Mouse (Mus musculus): ENCODE data around the gene Hist1h3g. TPM values are rescaled to one million over a fixed set of nuclear protein-coding genes. Genes with fewer than 3 reads are reported as not detected.
"Not testable (repeated sequence)": the region's sequence is repeated elsewhere in the genome, so short reads cannot be mapped to it uniquely, and the experiment has no call there.

The Hist1h3g gene
- total and polyA plus RNA-seq, 2 experiments from 2014 or later: 1.4 to 544 TPM

GRCm38 (mm10) chr13:23552962-23553361 lies 17.7 kb downstream of the Hist1h3g start, which contains the start of gene Hist1h1d:
Gene Hist1h1d (plus strand): TSS chr13:23553262.
- H3K4me2 ChIP-seq (ENCODE audit: low read depth, low read length): no peak within 1 kb of the TSS
- no peak for TF ChIP-seq CTCF (IDR thresholded peaks at IDR 0.05; ENCODE audit: low read depth)

GRCm38 (mm10) chr13:23554393-23554792 lies 19.2 kb downstream of the Hist1h3g start:
- WGBS: 19% methylated on average over 9 of the region's 9 CpGs
- ATAC-seq (no peak), DNase-seq (ENCODE audit: low spot score) (no peak)
- Histone ChIP-seq H3K27me3 (ENCODE audit: insufficient read depth, low read length) (no peaks in the 10 kb centered on the region), H3K9me3 (ENCODE audit: low read length) (no peaks in the 10 kb centered on the region), H3K4me3 (ENCODE audit: low read length) (peak overlapping the region; percentile 47), H3K36me3 (ENCODE audit: insufficient read depth, low read length) (no peaks in the 10 kb centered on the region), H3K27ac (peak overlapping the region; percentile 76), H3K4me1 (ENCODE audit: insufficient read depth, low read length) (peaks cover 7% of the 10 kb centered on the region), H3K4me2 (ENCODE audit: low read depth, low read length) (peak overlapping the region; percentile 81), H3K9ac (replicated peaks; ENCODE audit: low read length) (peak overlapping the region; percentile 35)
- no peak for TF ChIP-seq CTCF (IDR thresholded peaks at IDR 0.05; ENCODE audit: low read depth)

More at GRCm38 (mm10) chr13:23552962-23553361, 17.7 kb downstream of the Hist1h3g start, which contains the start of gene Hist1h1d:
- H3K27ac ChIP-seq: peak within 1 kb of the TSS; percentile 76; the same call in 1 of the 2 replicates
- ATAC-seq (no peak), DNase-seq (ENCODE audit: low spot score) (no peak)
- H3K9ac ChIP-seq (replicated peaks; ENCODE audit: low read length): no peak within 1 kb of the TSS
- H3K4me3 ChIP-seq (ENCODE audit: low read length): no peak within 1 kb of the TSS
- H3K27me3 ChIP-seq (ENCODE audit: insufficient read depth, low read length): no peaks in the 10 kb centered on the region
- H3K36me3 ChIP-seq (ENCODE audit: insufficient read depth, low read length): no peaks in the 10 kb centered on the region
- no peaks in the 10 kb centered on the region for H3K9me3 ChIP-seq (ENCODE audit: low read length)
- H3K4me1 ChIP-seq (ENCODE audit: insufficient read depth, low read length): peaks cover 7% of the 10 kb centered on the region

GRCm38 (mm10) chr13:23554925-23555838 lies 20.0 kb downstream of the Hist1h3g start:
- Histone ChIP-seq H3K4me2 (ENCODE audit: low read depth, low read length) (peak overlapping the region; percentile 81), H3K27ac (peak overlapping the region; percentile 76), H3K27me3 (ENCODE audit: insufficient read depth, low read length) (no peaks in the 10 kb centered on the region), H3K36me3 (ENCODE audit: insufficient read depth, low read length) (no peaks in the 10 kb centered on the region), H3K9me3 (ENCODE audit: low read length) (no peaks in the 10 kb centered on the region), H3K9ac (replicated peaks; ENCODE audit: low read length) (peak overlapping the region; percentile 35), H3K4me1 (ENCODE audit: insufficient read depth, low read length) (peaks cover 7% of the 10 kb centered on the region), H3K4me3 (ENCODE audit: low read length) (peak overlapping the region; percentile 47)
- DNase-seq (ENCODE audit: low spot score): peak; percentile 83
- ATAC-seq: peak; percentile 82
- TF ChIP-seq CTCF (IDR thresholded peaks at IDR 0.05; ENCODE audit: low read depth): no peak
- WGBS: 0% methylated on average over 54 of the region's 54 CpGs

GRCm38 (mm10) chr13:23555839-23556416 lies 20.7 kb downstream of the Hist1h3g start:
- H3K9me3 ChIP-seq (ENCODE audit: low read length): no peaks in the 10 kb centered on the region
- TF ChIP-seq CTCF (IDR thresholded peaks at IDR 0.05; ENCODE audit: low read depth): no peak
- H3K9ac ChIP-seq (replicated peaks; ENCODE audit: low read length): peak overlapping the region; percentile 35
- peak overlapping the region; percentile 81 for H3K4me2 ChIP-seq (ENCODE audit: low read depth, low read length)
- H3K36me3 ChIP-seq (ENCODE audit: insufficient read depth, low read length): no peaks in the 10 kb centered on the region
- peak overlapping the region; percentile 47 for H3K4me3 ChIP-seq (ENCODE audit: low read length)
- ATAC-seq (peak; percentile 77), DNase-seq (ENCODE audit: low spot score) (peak; percentile 94)
- peaks cover 7% of the 10 kb centered on the region for H3K4me1 ChIP-seq (ENCODE audit: insufficient read depth, low read length)
- WGBS: under 1% methylated on average over 18 of the region's 18 CpGs
- H3K27me3 ChIP-seq (ENCODE audit: insufficient read depth, low read length): no peaks in the 10 kb centered on the region
- H3K27ac ChIP-seq: peak overlapping the region; percentile 76

- no peaks in the 10 kb centered on the region for H3K36me3 ChIP-seq (ENCODE audit: insufficient read depth, low read length)
- no peak for TF ChIP-seq CTCF (IDR thresholded peaks at IDR 0.05; ENCODE audit: low read depth)
- no peaks in the 10 kb centered on the region for H3K27me3 ChIP-seq (ENCODE audit: insufficient read depth, low read length)
- no peak for ATAC-seq
- no peak overlapping the region for H3K4me3 ChIP-seq (ENCODE audit: low read length)
- peaks cover 7% of the 10 kb centered on the region for H3K4me1 ChIP-seq (ENCODE audit: insufficient read depth, low read length)
- no peak overlapping the region for H3K9ac ChIP-seq (replicated peaks; ENCODE audit: low read length)
- 72% methylated on average over 3 of the region's 3 CpGs for WGBS
- no peak for DNase-seq (ENCODE audit: low spot score)
- no peak overlapping the region for H3K27ac ChIP-seq
- no peaks in the 10 kb centered on the region for H3K9me3 ChIP-seq (ENCODE audit: low read length)
- peak overlapping the region; percentile 81 for H3K4me2 ChIP-seq (ENCODE audit: low read depth, low read length)
These were observed 21.7 kb downstream of the Hist1h3g start for GRCm38 (mm10) chr13:23556906-23557305.

- ATAC-seq; H3K27ac ChIP-seq; H3K9me3 ChIP-seq (ENCODE audit: low read length); H3K9ac ChIP-seq (replicated peaks; ENCODE audit: low read length); H3K36me3 ChIP-seq (ENCODE audit: insufficient read depth, low read length); H3K27me3 ChIP-seq (ENCODE audit: insufficient read depth, low read length); DNase-seq (ENCODE audit: low spot score); H3K4me2 ChIP-seq (ENCODE audit: low read depth, low read length); H3K4me1 ChIP-seq (ENCODE audit: insufficient read depth, low read length); H3K4me3 ChIP-seq (ENCODE audit: low read length): not testable (repeated sequence)
- 10% methylated on average over 2 of the region's 2 CpGs for WGBS
These were observed 25.5 kb downstream of the Hist1h3g start for GRCm38 (mm10) chr13:23560699-23561098.

GRCm38 (mm10) chr13:23561531-23561882 lies 26.3 kb downstream of the Hist1h3g start:
- not testable (repeated sequence) for H3K36me3 ChIP-seq (ENCODE audit: insufficient read depth, low read length); DNase-seq (ENCODE audit: low spot score); ATAC-seq; H3K9me3 ChIP-seq (ENCODE audit: low read length); H3K27me3 ChIP-seq (ENCODE audit: insufficient read depth, low read length); H3K9ac ChIP-seq (replicated peaks; ENCODE audit: low read length); H3K4me1 ChIP-seq (ENCODE audit: insufficient read depth, low read length)
- 0% methylated on average over 2 of the region's 5 CpGs for WGBS
- H3K27ac ChIP-seq: peak overlapping the region; percentile 95; the same call in 1 of the 2 replicates
- peak overlapping the region; percentile 86; the same call in 1 of the 2 replicates for H3K4me2 ChIP-seq (ENCODE audit: low read depth, low read length)
- H3K4me3 ChIP-seq (ENCODE audit: low read length): peak overlapping the region; percentile 44

- Histone ChIP-seq H3K9ac (replicated peaks; ENCODE audit: low read length) (peak within 1 kb of the TSS; percentile 58), H3K4me3 (ENCODE audit: low read length) (peak within 1 kb of the TSS; percentile 44), H3K4me2 (ENCODE audit: low read depth, low read length) (peak within 1 kb of the TSS; percentile 86), H3K27ac (peak within 1 kb of the TSS; percentile 95)
- H3K27me3 ChIP-seq (ENCODE audit: insufficient read depth, low read length); H3K36me3 ChIP-seq (ENCODE audit: insufficient read depth, low read length); H3K4me1 ChIP-seq (ENCODE audit: insufficient read depth, low read length); H3K9me3 ChIP-seq (ENCODE audit: low read length): not testable (repeated sequence)
- WGBS: under 1% methylated on average over 33 of the region's 67 CpGs
- ATAC-seq: peak; percentile 96
- peak; percentile 99 for DNase-seq (ENCODE audit: low spot score)
These were observed 26.8 kb downstream of the Hist1h3g start, which contains the start of gene Hist1h3e for GRCm38 (mm10) chr13:23561883-23562659. Gene Hist1h3e (minus strand): TSS chr13:23562369.
